Mouse (Mus musculus): ENCODE data around the gene Sh3d19. TPM values are rescaled to one million over a fixed set of nuclear protein-coding genes. Genes with fewer than 3 reads are reported as not detected.

The Sh3d19 gene
- total RNA-seq, 2 experiments from 2014 or later: 15.4 to 18.2 TPM

DNA sequence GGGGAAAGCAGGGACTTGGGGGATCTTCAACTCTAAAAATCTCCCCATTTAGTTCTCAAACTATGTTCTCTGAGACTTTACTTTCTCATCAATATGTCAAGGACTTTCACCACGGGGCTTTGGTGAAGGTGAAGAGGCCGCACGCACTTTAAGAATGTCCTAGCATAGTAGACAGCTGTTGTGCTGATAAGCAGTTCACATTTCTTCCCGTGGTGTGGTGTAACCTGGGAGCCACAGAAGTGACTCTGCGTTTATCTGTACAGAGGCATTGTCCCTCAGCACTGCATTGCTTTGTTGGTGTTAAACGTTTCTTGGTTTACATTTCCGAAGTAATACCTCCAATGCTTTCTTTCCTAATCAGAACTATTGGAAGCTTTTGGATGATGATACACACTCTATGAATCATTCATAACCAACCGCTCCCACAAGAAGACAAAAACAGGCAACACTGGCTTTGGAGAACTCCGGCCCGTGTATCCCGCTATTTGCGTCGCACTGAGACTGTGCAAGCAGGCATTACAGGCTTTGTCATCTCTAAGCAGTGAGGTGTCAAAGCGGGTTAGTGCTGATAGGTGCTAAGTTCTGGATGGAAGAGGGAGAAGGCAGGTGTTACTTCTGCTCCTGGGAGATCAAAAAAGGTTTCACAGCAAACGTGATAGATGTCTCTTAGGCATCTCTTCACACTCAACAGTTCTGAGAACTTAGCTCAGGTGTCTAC, 57.9 kb downstream of the Sh3d19 start:
- no peak for DNase-seq

DNA sequence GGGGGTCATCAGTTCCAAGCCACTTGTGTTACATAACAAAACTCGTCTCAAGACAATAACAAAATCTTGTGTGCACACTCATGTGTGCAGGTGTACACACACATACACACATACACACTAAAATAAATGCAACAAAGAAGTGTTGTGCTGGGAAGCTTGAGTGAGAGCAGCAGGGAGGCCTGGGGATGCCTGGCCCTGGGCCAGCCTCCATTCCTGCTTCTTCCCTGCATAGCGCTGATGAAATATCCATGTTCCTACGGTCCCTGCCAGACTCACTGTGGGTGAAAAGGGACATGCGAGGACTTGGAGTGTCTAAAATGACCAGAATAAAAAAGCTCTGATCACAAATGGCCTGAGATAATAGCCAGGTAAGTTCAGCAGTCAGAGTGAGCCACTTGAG, 59.7 kb downstream of the Sh3d19 start:
- no peak for DNase-seq

DNA sequence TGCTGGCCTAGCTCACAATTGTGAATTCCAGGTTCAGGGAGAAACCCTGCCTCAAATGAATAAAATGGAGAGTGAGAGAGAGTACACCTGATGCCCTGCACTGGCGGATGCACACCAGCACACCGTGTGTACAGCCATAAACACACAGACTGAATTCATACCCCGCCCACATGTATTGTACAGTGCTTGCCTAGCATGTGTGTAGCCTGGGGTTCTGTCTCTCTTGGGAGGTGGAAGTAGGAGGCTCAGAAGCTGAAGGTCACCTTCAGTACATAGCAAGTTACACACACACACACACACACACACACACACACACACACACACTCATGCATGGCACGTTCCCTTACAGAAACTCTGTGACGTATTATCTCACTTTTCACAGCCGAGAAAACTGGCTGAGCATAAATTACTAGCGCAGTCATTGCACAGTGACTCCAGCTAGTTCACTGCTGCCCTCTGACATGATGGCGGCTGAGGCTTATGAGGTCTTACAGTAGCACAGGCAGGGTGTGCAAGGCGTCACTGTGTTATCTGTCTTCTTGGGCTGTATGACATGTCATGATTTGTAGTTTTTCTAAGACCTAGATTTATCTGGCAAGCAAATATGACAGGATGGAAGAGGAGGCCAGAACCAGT, 62.7 kb downstream of the Sh3d19 start:
- no peak for DNase-seq

DNA sequence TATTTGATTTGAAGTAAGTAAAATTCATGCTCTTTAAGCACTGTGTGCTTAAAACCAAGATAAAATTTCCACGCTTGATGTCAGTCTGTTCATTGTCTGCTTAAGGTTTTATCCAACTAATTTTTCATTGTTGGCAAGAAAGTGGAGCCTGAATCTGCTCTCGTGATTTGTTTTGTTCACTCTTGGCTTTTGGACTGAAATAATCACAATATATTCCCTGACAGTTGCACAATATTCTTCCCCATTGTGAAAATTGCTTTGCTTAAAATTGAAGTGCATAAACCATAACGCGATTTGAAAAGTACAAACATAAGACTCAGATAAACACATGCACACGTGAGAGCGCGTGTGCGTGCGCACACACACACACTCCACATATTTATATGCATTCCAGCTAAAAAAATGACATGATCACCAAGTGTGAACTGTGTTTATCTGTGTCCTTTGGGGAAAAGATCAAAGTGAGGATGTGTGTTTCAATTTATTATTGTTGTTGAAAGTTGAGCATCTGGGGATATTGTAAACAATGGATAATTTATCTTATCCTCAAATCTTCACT, 67.1 kb downstream of the Sh3d19 start:
- peak; percentile 25 for DNase-seq

DNA sequence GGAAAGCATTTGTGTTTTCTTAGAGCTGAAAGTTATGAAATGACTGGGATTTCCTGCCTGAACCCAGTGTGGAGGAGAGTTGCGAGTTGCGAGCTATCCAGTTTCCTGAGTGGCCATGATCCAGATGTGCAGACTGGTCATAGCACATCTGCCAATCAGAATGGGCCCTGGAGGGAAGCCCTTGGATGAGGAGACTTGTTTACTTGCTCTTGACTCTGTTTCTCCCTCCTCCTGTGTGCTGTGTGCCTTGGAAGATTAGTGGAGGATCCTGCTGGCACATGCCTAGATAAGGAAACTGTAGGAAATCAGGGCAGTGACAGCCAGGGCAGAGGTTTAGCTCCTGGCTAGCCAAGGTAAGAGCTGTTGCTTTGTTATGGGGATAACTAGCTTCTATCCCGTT, 67.7 kb downstream of the Sh3d19 start:
- DNase-seq: peak; percentile 78 to 87

DNA sequence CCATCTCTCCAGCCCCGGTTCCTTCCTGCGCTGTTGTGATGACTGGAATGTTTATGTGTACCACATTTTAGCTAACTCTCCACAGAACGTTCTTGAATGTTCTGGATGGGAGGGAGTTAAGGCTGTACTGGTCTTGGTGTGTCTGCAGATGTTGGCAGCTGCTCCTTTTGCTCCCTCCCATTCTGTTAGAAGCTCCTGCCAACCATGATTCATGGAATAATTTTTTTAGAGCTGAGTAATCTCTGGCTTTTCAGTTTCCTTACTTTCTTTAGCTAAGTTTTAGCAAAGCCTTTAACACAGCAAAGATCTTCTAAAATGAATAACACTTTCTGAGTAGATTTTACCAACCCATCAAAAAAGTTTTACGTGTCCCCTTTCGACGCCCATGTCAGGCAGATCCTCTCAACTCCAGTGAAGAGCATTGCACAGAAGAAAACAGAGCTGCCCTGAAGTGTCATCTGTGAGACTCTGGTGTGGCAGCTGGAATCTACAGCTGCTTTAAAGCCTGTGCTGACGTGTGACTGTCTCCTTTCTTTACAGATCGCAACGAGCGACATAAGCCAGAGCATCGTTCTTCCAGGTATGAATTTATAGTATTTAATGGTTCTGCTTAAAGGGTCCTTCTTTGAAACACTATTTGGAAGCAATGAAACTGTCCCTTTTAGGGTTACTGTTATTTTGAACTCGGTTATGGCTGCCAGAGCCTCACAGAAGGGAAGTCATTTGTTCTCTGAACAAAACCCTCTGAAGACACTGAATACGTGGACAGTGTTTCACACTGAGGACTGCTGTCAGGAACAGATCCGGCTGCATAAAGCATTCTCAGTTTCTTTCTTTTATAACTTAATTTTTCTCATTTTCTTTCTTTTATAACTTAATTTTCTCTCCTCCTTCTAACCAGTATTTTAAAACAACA, 69.6 kb downstream of the Sh3d19 start:
- DNase-seq: peak; percentile 75 to 79

DNA sequence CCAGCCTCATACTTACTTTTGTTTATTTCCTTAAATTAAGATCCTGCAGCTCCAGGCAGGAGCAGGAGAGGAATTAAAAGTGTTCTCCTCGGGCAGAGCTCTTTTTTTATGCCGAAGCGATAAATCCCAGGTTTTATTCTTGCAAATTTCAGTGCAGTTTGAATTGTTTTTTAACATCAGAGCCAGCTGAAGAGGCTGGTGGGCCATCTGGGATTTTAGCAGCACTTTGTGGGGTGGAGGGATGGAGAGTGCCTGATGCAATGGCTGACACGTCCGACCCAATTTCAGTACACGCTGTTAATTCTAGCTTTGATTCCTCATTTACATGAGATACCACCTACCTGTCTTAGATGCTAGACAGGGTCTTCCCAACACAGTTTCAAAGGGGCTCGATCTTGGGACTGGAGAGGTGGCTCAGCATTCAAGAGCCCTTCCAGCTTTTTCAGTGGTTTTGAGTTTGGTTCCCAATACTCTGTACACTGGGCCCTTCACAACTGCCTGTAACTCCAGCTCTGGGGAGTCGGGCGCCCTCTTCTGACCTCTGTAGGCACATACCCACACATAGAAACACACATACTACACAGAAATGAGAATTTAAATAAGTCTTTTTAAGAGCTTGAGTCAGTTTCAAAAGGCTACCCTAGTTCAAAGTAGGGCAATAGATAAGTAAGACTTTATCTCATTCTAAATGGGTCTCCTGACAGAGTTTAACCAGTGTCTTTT, 76.9 kb downstream of the Sh3d19 start:
- no peak for DNase-seq

DNA sequence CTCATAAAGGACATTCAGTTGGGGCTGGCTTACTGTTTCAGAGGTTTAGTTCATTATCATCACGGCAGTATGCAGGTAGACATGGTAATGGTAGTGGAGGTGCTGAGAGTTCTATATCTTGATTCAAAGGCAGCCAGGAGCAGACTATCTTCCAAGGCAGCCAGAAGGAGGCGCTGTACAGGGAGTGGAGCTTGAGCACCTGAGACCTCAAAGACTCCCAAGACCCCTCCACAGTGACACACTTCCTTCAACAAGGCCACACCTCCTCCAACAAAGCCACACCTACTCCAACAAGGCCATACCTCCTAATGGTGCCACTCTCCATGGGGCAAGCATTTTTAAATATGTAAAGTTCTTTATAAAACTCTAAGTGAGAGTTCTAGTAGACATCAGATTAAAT, 78.1 kb downstream of the Sh3d19 start:
- no peak for DNase-seq

DNA sequence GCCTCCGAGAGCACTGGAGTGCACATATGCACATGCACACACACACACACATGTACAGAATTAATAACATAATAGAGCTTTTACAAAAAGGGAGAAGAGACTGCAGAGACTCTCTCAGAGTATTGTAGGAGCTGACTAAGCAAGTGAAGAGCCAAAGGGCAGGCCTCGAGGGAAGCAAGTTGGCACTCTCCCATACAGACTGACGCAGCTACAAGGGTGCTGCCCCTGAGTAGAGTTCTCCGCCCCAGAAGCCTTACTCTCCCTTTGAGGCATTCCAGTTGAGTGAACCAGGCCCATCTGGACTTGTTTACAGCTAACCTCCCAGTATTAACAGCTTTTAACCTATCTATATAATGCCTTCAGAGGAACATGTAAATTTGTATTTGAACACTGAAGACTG, 85.8 kb downstream of the Sh3d19 start:
- peak; percentile 81 to 83 for DNase-seq

DNA sequence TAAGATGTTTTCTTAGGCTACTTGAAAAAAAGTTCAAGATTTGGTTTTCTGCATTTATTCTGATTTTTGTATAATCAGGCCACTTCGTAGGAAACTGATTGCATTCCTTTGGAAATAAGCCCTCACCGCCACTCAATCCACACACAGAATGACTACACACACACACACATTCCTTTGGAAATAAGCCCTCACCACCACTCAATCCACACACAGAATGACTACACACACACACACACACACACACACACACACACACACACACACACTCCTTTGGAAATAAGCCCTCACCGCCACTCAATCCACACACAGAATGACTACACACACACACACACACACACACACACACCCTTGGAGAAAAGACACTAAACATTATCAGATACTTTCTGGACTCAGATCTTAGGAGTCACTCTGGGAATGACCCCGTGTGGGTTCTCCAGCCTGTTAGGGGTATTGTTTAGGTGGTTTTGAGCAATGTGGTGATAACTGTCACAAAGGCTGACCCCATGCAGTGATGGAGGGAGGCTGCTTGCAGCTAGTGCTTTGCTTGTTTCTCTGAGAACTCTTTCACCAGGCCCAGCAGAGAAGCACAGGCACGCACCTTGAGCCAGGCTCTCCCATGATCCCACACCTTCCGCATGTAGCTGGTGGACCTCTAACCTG, 86.7 kb downstream of the Sh3d19 start:
- DNase-seq: no peak

DNA sequence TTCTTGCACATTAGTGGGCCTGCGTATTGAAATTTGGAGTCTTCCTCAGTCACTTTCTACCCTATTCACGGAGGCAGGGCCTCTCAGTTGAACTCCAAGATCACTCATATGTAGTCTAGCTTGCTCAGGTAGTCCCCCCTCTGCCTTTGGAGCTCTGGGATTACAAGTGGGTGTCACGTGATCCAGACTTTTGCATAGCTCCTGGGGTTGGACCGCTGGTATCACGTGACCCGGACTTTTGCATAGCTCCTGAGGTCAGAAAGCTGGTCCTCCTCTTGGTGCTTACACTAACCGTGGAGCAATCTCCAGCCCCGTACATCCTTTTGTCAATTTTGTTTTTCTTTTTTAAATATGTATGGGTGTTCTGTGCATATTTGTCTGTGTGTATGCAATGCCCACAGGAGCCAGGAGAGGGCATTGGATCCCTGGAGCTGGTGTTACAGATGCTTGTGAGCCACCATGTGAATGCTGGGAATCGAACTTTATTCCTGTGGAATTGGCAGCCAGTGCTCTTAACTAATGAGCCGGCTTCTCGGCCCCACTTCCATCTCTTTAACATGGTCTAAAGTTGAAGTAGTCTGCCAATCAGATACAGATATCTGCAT, 98.8 kb downstream of the Sh3d19 start:
- DNase-seq: no peak

DNA sequence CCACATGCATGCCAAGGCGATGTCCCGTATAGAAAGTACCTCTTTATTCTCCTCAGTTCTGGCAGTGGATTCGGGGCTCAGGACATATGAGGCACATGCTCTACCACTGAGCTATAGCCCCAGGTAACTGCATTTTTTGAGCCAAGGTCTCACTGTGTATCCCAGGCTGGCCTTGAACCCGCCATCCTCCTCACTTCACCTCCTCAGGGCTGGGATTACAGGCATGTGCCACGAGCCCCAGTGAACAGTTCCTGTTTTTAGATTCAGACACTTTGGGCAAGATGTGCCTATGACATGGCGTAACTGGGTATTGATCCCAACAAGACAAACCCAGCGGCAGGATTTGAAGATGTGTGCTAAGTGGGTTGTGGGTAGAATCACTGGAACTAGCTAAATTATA, 99.9 kb downstream of the Sh3d19 start:
- DNase-seq: no peak

DNA sequence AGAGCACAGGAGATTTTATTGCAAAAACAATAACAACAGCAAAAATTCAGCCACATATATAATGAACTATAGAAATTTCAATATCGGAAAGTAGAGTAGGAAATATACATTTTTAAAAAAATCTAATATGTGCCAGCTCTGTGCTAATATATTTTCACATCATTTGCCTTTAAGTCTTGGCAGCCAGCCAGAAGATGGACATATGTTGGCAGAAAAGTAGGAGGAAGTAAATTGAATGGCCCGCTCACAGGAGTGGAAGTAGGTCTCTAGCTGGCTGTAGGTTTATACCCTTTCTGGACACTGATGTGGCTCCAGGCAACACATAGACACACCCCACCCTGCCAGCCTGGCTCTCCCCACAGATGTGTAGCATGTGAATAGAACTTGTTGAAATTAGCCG, 101.2 kb downstream of the Sh3d19 start:
- DNase-seq: no peak

DNA sequence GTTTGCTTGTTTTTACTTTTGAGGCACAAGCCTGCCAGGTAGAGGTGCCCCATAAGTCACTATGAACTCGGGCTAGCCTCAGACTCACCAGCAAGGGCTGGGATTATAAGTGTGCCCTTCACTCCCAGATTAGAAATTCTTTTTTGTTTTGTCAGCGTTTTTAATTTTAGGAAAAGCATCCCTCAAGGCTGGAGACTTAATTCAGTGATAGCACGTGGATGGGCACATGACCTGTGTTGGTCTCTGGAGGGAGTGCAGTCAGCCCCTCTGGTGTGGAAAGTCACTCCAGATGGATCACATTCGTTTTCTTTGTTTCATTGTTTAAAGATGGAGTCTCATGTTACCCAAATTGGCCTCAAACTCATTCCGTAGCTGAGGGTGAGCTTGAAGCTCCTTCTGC, 102.0 kb downstream of the Sh3d19 start:
- DNase-seq: no peak

DNA sequence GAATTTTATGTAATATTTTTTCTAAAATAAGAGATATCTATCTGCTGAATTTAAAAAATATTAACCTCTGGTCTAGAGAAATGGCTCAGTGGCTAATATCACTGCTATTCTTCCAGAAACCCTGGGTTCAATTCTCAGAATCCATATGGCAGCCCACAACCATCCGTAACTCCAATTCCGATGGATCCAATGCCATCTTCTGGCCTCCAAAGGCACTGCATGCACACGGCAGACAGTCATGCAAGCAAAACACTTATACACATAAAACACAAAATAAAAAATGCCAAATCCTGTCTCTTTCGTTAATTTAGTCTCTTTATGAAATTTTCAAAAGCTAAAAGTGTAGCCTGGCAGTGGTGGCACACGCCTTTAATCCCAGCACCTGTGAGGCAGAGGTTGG, 104.7 kb downstream of the Sh3d19 start:
- no peak for DNase-seq

DNA sequence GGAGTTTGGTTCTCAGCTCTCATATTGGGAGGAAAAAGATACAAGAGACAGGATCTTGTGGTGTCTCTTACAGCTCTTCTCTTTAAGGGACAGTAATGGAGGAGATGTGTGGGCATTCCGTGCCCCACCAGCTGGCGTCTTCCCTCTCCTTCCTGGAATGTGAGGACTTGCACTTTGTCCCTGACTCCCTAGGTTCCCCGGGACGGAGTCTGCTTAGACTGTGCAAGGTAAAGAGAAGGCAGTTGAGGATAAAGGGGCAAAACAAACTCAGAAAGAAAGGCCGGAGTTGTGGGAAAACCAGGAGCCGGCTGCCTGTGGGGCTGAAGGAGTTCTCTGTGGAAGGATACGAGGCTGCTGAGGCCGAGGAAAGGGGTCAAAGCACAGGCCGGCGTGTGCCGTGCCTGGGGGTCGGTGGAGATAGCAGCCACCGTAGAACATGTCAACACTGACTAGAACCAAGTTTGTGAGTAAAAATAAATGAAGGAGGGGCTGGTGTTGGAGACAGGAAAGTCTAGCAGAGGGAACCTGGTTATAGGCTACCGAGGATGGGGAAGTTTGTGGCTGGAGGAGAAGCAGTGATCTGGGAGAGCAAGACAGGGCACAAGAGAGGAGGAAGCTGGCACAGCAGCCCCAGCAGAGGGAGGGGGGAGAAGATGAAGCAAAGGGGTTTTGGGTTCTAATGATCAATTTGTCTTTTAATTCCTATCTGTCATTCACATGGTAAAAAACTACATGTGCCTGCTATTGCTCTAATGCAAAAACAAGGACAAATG, 105.8 kb downstream of the Sh3d19 start:
- DNase-seq: no peak

DNA sequence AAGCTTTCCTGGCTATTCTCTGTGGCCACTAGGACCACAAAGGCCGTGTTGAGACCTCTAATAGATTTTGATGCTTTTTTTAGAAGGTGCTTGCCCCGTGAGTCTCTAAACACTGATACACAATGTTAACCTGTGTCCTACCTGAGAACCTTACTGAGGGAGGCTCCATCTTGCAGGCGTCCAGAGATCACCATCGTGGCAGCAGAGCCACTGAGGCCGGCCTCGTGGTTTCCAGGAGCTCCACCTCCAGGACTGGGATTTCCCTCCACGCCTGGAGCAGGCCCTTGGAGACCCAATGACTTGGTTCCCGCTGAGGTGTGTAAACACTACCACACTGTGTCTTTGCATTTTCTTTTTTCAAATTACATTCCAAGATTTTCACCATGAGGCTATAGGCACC, 112.1 kb downstream of the Sh3d19 start:
- no peak for DNase-seq

DNA sequence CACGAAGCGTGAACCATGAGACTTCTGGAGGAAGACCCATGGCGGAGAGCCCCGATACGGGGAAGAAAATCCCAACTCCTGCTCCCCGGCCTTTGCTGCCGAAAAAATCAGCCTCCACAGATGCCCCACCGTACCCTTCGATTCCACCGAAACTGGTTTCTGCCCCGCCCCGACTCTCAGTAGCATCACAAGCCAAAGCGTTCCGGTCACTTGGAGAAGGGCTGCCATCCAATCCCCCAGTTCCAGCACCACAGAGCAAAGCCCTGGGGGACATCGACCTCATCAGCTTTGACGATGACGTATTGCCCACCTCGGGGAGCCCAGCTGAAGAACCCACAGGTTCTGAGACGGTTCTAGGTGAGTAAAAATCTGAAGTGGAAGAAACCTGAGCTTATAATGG, 114.1 kb downstream of the Sh3d19 start:
- no peak for DNase-seq

DNA sequence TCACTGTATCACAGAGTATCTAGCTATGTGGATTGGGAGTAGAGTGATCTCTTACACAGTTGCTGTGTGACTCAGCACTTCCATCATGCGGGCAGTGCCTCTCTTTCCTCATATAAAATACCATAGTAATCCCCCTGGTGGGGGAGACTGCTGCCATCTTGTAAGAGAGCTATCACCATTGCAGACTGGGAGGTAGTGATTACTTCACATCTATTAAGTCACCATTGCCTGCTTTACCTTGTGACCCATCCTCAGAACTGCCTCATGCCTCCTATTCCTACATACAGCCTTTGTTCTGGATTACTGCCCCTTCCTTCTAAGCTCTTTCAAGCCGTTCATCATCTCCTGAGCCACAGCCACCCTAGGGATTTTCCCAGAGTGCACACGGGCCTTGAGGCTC, 117.0 kb downstream of the Sh3d19 start:
- DNase-seq: no peak

DNA sequence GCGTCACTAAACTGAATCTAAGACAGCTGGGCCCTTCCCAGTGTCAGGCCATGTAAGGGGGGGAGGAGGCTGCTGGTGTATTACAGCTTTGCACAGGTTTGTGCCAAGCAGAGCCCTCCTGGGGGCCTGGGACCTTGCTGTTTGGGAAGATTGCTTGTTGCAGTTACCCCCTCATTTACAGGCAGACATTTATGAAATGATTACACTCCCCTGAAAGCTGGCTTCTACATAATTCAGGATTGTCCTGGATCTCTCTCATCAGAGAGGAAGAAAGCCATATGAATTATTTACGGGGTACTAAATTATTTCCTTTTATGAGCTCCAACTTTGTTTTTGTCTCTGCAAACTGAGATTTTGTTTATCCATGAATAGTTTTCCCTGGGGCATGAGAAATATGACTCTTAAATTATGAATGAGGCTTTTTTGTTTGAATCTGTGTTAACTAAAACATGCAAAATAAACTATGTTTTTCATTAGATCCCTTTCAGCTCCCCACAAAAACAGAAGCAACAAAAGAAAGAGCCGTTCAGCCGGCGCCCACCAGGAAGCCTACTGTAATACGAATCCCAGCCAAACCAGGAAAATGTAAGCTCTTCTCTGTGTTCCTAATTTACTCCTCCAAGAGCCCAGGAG, 122.4 kb downstream of the Sh3d19 start:
- DNase-seq: no peak
